Mouse (Mus musculus) C2C12 (cell line): ENCODE results near the gene Ggt1. TPM values are rescaled to one million over a fixed set of nuclear protein-coding genes. Genes with fewer than 3 reads are reported as not detected.

Experiments used
- H3K27me3 ChIP-seq: one replicate; pipeline ENCODE4 v1.6.1; 2011; ENCODE audit not compliant: control insufficient read depth, insufficient read depth, insufficient read length
- H3K36me3 ChIP-seq: one replicate; pipeline ENCODE4 v1.6.1; 2011; ENCODE audit not compliant: control insufficient read depth, insufficient read depth
- H3K4me3 ChIP-seq: one replicate; pipeline ENCODE4 v1.5.1; 2011; ENCODE audit warnings: mild to moderate bottlenecking, control low read depth; ENCODE audit not compliant: poor library complexity, insufficient read depth, severe bottlenecking
- H3K79me2 ChIP-seq: one replicate; pipeline ENCODE4 v1.6.1; 2011; ENCODE audit not compliant: control insufficient read depth, insufficient read depth
- H3K79me3 ChIP-seq: one replicate; pipeline ENCODE4 v1.6.1; 2011; ENCODE audit warnings: low read depth, control low read depth
- H3ac ChIP-seq: one replicate; pipeline ENCODE3; 2011; ENCODE audit warnings: low read depth; ENCODE audit not compliant: control insufficient read depth, insufficient read length
- CEBPB ChIP-seq: IDR thresholded peaks from one replicate; pipeline ENCODE4 v1.6.1; 2011; ENCODE audit warnings: low read depth, mild to moderate bottlenecking, control low read depth, moderate library complexity
- CTCF ChIP-seq: IDR thresholded peaks from one replicate; pipeline ENCODE4 v1.5.1; 2011; ENCODE audit not compliant: control insufficient read depth, insufficient read depth, insufficient read length
- FOSL1 ChIP-seq: IDR thresholded peaks from one replicate; pipeline ENCODE4 v1.8.0; 2011; ENCODE audit warnings: mild to moderate bottlenecking, low read length; ENCODE audit not compliant: poor library complexity, insufficient read depth, severe bottlenecking
- MAX ChIP-seq: IDR thresholded peaks from one replicate; pipeline ENCODE4 v1.6.1; 2011; ENCODE audit warnings: mild to moderate bottlenecking, control low read depth
- MYOD1 ChIP-seq: IDR thresholded peaks from one replicate; pipeline ENCODE4 v1.6.1; 2011; ENCODE audit warnings: low read depth; ENCODE audit not compliant: control insufficient read depth, insufficient read length
- MYOG ChIP-seq: IDR thresholded peaks from one replicate; pipeline ENCODE4 v1.6.1; 2011; ENCODE audit not compliant: control insufficient read depth, insufficient read length; ENCODE audit errors: extremely low read depth
- USF1 ChIP-seq: IDR thresholded peaks from one replicate; pipeline ENCODE4 v1.6.1; 2011; ENCODE audit warnings: low read depth, mild to moderate bottlenecking, control low read depth, moderate library complexity
- polyA plus RNA-seq: library from polyadenylated mRNA; unstranded; fragments of >200 nt; fragmentation: generic; extraction: Trizol; gene quantifications from one replicate; pipeline ENCODE4 v1.2.1, GENCODE M21; 2012; ENCODE audit warnings: missing spikeins

Gene Ggt1
- polyA plus RNA-seq, 1 experiment, result 0.12 TPM

DNA sequence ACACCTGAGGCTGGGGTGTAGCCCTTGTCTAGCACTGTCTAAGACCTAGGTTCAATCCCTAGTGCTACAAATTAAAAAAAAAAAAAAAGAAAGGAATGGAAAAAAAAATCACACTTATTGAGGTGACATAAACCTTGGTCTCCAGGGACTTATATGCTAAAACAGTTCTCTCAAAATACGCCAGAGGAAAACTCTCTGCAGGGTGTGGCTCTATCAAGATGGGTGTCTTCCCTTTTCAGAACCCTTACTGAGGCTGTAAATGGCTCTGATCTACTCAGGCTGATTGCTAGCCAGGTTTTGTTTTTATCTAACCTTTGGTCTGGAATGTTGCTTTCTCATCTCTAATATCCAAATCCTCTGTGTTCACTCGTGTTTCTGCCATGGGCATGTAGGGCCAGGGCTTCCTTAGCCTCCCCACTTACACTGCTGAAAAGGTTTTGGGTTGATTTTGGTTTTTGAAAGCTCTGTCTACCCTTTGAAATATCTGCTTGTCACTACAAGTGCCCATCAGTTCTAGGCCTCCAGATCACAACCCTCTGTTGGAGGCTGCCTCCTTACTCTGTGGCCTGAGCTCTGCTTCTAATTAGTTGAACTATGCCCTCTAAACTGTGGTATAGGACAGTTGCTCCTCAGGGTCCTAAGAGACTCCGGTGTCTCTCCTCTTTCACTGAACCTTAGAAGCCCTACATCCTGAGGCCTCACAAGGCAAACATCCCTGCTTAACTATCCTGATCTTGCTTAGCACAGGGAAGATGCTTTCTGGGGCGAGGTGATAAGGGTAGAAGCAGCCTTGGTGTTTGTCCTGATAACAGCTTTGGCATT, 46.0 kb upstream of the Ggt1 start:
- Histone ChIP-seq H3K4me3 (no peak overlapping the region), H3K36me3 (peaks cover 31% of the 10 kb centered on the region), H3K79me3 (peaks cover 36% of the 10 kb centered on the region), H3K79me2 (peaks cover 63% of the 10 kb centered on the region), H3K27me3 (no peaks in the 10 kb centered on the region), H3ac (no peak overlapping the region)
- TF ChIP-seq MYOD1 (no peak), MYOG (no peak), MAX (no peak), USF1 (no peak), FOSL1 (no peak), CTCF (no peak), CEBPB (no peak)

DNA sequence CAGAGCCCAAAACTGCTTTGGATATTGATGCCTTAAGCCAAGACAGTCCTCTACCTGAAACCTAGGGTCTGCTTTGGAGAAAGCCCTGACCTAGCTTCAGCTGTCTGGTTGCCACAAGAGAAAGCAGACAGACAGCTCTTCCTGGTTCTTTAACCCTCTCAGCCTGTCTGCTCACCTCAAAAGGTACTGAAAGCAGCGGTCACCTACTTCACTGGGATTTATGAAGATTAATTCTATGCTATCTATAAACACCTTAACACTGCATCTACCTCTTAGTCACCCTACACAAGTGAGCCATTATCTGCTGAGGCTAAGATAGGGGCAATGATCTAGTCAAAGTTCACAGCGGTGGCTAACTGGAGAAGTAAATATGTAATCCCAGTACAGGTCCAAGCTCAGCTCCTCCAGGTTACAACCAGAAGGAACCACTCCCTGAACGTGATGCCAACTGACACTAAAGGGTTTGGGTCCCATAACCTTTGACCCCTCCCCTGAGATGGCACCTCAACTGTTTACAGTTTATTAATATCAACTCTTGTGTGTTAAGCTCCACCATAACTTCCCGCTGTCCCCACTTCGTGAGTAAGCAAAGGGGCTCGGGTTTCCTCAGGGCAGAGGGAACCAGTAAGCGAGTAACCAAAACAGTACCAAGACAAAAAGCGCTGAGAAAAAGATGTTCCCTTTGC, 45.2 kb upstream of the Ggt1 start:
- H3K79me2 ChIP-seq, result peaks cover 71% of the 10 kb centered on the region
- H3K79me3 ChIP-seq, result peaks cover 43% of the 10 kb centered on the region
- no peaks in the 10 kb centered on the region for H3K27me3 ChIP-seq
- peaks cover 31% of the 10 kb centered on the region for H3K36me3 ChIP-seq
- peak overlapping the region; percentile 97 for H3K4me3 ChIP-seq
- TF ChIP-seq FOSL1 (no peak), MYOG (no peak)
- peak overlapping the region; percentile 35 for H3ac ChIP-seq

DNA sequence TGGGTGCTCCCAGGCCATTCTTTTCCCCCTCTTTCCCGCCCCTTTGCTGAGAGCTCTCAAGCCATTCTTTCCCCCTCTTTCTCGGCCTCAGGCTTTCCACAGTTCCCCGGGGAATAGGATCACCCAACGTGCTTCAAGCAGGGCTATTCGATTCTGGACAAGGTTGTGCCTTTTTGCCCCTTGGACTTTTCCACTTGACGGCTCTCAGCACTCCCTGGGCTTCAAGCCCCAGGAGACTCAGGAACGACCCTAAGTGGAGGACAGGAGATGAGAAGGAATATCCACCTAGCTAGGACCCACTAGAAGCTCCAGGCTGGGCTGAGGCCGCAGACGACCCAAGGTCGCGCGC, 44.7 kb upstream of the Ggt1 start:
- Histone ChIP-seq H3ac (peak overlapping the region; percentile 80), H3K79me2 (peaks cover 76% of the 10 kb centered on the region), H3K4me3 (peak overlapping the region; percentile 97), H3K79me3 (peaks cover 47% of the 10 kb centered on the region), H3K27me3 (no peaks in the 10 kb centered on the region), H3K36me3 (peaks cover 31% of the 10 kb centered on the region)
- TF ChIP-seq MAX (no peak), MYOG (no peak), FOSL1 (no peak), USF1 (no peak), CTCF (no peak), CEBPB (no peak)

DNA sequence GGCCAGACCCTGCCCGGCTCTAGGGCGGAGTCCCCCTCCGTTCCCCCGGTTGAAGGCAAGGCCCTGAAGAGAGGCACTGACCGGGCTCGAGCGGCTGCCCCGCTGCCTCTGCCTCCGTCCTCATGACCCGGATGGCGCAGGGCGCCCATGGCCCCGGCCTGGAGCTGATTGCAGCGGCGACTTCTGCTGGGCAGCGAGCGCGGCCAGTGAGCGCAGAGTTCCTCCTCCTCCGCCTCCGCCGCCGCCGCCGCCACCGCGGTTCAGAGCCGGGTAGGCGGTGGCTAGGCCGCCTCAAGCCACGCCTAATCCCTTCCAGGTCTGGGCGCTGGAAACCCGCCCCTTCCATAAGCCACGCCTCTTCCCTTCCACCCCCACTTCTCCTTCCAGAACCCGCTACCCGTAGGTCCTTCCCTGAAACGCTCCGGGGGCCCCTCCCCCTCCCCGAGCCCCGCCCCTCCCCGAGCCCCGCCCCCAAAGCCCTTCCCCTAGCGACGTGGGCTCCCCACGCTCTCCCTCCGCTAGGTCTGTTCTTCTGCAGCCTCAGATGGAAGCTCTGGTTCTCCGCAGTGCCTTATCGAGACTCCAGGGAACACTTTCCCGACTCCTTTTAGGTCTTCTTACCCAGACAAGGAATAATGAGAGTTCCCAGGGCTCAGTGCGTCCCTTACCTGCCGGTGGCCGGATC, 44.2 kb upstream of the Ggt1 start, which contains the start of gene Snrpd3:
Gene Snrpd3 (plus strand): TSS at position 479 of the 685 bp plus-strand sequence.
- TF ChIP-seq MYOD1, result no peak
- no peak for TF ChIP-seq CEBPB
- no peak for TF ChIP-seq CTCF
- no peak for TF ChIP-seq MAX
- no peak for TF ChIP-seq USF1
- TF ChIP-seq FOSL1, result no peak
- TF ChIP-seq MYOG, result no peak
- Histone ChIP-seq H3K79me3 (peaks cover 52% of the 10 kb centered on the region), H3K27me3 (no peaks in the 10 kb centered on the region), H3ac (peak within 1 kb of the TSS; percentile 89), H3K79me2 (peaks cover 81% of the 10 kb centered on the region), H3K36me3 (peaks cover 36% of the 10 kb centered on the region), H3K4me3 (peak within 1 kb of the TSS; percentile 97)

GRCm38 (mm10) chr10:75517758-75518143, 43.7 kb upstream of the Ggt1 start, which contains the start of gene Gucd1:
Gucd1 (minus strand) TSS chr10:75517972.
- peaks cover 58% of the 10 kb centered on the region for H3K79me3 ChIP-seq
- peaks cover 86% of the 10 kb centered on the region for H3K79me2 ChIP-seq
- H3K36me3 ChIP-seq, result peaks cover 40% of the 10 kb centered on the region
- H3K4me3 ChIP-seq, result peak within 1 kb of the TSS; percentile 97
- H3ac ChIP-seq, result peak within 1 kb of the TSS; percentile 89
- H3K27me3 ChIP-seq, result no peaks in the 10 kb centered on the region
- TF ChIP-seq MYOD1 (no peak), MAX (peak; percentile 96)
